Mouse (Mus musculus) neutrophil, adult 5-6 weeks (primary cell): Measurements from ENCODE around the gene Fbxo31. TPM values are rescaled to one million over a fixed set of nuclear protein-coding genes. Genes with fewer than 3 reads are reported as not detected.
A peak's percentile ranks its signal among the peaks of the same experiment; 100 is the strongest.

ENCODE experiments used
- ATAC-seq: fragments of 151-379, 151-347 bp; 2 replicates; pipeline ENCODE4 v1.8.0; 2017; ENCODE audit warnings: mild to moderate bottlenecking, moderate TSS enrichment; ENCODE audit not compliant: insufficient number of reproducible peaks, poor library complexity, low FRiP score, severe bottlenecking; ENCODE audit errors: extremely low read depth
- total RNA-seq: library from RNA; stranded (forward); fragments of 200-1000 nt; gene quantifications from 2 replicates; pipeline ENCODE4 v1.2.3, GENCODE M21; 2017

Gene Fbxo31
- total RNA-seq, 1 experiment from 2014 or later, result 27.7 TPM

DNA sequence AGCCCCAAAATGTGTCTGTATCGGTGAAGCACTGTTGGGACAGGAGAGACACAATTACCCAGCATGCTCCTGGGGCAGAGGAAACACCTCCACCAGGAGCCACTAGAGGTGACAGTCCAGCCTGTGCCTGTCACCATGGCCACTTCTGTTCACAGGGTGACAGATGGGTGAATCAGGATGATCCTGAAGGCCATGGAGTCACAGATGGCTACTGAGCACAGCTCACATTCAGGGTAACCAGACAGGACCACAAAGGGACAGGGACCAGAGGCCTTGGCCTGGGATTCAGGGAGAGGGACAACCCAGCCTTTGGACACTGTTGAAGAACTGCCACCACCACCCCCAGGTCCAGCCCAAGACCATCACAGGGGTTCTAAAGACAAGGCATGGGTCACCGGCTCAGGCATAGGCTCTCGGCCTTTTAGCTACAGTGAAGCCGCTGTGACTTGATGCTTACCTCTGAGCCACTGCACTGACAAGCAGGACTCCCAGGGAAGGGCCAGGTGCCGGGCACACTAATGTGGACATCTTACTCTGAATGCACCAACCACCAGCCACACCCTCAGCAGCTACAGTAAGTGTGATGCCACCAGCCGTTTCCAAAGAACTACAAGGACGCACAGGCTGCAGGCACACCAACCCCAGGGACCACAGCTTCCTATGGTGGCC, 18.0 kb downstream of the Fbxo31 start:
- no peak for ATAC-seq

DNA sequence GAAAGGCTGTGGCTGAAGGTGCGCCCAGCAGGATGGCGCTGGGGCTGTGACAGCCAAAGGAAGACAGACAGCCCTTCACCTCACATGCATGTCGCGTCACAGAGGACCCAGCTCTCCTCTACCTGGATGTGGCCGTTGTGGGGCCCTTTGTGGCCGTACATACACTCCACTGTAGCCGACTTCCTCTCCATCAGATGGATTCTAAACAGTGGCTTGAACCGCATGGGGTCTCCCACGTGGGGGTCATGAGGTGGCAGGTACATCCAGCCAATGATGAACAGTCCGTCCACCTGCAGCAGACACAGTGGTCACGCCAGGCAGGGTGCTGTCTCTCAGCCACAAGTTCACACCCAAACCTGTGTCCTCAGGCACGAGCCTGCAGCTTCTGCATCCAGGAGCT, 18.8 kb downstream of the Fbxo31 start:
- ATAC-seq, result no peak

DNA sequence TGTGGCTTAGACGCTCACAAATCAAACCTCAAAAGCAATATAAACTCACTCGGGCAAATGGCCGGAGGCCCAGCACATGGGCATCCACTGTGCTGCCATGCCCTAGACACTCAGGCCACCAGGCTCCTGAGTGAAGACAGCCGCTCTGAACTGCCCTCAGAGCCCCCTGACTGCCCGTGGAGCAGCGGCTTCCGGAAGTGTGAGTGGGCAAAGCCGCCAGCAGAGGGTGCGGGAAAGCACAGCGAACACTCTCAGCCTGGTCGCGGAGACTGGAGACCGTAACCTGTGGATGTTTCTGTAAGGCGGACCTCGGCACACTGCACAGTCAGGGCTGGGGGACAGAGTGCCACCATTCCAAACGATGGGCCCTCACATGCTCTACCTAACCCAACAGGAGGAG, 20.1 kb downstream of the Fbxo31 start:
- ATAC-seq, result no peak

DNA sequence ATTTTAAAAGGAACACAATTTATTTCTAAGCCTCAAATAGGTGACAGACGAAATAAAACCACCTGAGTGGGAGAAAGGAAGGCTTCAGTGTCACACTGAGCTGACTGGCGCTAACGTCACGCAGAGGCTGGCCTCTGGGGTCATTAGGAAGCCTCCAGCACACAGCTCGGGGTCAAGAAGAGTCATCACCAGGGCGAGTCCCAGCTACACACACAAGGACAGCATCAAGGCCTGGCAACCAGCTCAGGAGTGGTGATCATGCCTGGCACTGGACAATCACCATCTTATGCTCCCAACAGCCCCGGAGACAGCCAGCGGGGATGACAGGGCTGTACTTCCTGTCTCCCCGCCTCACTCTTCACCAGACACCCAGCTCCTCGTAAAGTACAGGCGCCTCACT, 20.9 kb downstream of the Fbxo31 start:
- ATAC-seq, result no peak

DNA sequence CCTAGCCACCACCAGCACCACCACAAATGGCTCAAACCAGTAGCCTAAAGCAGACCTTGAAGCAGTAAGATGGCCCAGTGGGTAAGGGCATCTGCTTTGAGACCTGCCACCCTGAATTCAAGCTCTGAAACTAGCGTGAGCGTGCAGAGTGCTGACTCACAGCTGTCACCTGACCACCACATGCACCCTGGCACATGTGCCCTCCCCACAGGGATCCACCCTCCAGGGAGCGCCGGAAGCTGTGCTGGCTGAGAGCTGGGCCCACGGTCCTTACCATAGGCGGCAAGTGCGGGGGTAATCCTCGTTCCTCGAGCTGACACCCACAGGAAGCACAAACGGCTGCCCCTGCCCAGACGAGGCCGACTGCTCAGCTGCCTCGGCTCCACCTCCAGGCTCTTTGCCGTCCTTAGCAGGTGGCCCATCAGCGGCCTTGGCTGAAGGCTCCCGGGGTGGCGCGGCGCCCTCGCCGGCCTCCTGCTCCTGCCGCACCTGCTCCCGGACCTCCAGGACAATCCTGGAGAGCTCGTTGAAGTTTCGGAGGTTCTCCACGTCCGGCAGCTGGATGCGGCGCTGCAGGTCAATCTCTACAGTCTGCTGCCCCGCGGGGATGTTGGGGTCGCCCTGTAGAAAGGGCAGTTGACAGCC, 24.7 kb downstream of the Fbxo31 start:
- ATAC-seq, result no peak

DNA sequence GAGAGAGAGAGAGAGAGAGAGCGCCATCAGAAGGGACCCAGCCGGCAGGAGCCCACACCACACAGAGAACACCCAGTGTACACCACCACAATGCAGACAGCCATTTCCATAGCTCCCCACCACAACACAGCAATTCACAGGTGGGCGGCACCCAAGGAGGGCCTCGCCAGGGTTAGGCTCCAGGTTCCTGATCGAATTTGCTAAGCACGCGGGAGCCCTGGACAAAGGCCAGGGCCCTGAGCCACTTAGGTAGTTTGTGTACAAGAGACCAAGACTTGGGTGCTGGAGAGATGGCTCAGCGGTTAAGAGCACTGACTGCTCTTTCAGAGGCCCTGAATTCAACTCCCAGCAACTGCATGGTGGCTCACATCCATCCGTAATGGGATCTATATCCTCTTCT, 26.1 kb downstream of the Fbxo31 start:
- ATAC-seq, result no peak

DNA sequence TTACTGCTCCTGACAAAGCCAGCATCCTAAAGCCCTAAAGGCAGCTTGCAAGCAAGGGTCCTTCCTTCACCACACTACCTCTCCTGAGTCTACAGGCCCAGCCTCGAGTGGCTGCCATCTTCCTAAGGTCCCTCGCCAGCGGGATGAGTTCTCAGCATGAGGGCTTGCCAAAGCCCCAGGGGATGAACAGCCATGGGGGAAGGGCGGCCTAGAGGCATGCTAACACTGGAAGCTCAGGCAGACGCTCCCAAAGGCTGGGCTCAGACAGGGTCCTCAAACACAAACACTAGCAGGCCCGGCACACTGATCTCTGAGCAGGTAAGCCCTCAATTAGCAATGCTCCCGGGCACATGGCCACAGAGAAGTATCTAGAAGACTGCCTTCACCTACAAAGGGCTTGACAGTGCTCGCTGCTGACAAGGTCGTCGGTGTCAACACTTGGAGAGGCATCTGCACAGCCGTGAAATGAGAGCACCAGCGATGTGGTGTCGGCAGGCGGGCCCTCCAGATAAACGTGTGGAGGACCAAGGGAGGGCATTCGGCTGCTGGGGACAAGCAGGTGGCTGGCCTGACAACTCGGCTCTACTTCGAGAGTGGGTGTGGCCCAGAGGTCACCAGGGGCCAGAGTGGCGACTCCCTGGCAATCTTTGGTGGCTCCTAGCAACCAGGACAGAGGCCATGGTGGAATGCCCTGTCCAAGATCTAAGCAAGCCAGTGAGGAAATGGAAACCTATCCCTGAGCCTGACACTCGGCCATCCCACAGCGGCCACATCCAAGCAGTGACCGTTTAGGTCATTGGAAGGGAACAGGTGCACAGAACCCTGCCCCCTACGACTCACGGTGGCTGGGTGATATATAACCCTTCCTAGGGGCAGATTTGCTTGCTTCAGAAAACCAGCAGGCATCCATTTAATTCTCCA, 27.3 kb downstream of the Fbxo31 start:
- ATAC-seq, result no peak

DNA sequence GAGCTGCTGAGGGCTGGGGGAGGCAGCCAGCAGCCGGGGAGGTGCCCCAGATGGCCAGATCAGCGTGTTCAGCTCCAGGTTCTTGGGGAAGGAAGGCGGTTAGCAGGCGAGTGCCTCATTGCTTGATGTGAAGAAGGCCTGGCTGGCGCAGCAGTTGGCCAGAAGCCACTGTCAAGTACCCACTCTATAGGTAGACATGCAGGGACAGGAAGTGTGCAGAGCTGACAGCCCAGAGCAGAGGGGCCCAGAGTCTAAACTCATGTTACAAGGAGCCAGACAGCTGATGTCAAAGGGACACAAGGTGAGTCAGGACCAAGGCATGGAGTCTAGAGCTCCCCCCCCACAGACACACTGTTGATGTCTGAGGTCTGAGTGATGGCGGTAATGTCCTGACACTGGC, 28.6 kb downstream of the Fbxo31 start:
- ATAC-seq, result no peak

DNA sequence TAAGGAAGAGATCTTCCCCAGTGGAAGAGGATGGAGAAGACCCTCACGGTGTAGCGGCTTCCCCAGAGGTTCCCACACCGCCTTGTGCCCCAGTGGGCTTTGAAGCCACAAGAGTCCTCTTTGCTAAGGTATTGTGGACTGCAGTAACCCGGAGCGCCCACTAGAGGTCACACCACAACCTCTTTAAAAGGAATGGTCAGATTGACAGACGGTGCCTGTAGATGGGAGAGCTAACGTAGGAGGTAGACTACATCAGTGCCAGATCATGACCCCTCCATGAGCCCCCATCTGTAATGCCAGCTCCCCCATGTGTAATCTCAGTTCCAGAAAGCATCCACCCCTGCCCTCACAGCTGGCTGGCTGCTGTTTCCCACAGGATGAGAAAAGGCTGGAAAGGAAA, 31.5 kb downstream of the Fbxo31 start:
- peak; percentile 78 for ATAC-seq

DNA sequence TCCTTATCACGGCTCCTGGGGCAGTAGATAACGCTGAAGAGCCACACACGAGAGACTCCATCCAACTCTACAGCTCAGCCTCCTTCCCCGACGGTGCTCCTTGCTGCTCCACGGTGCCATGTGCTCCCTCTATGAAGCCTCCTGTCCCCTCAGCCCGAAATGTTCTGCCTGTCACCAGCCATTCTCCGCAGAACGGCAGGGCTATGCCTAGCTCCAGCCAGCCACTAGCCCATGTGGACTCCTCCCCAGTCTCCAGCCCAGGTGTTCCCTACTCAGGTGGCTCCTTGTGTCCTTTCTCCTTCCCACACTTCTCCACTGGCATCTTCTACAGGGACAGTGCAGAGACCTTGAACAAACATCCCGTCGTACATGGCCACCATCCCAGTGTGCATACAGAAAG, 33.7 kb downstream of the Fbxo31 start:
- no peak for ATAC-seq

DNA sequence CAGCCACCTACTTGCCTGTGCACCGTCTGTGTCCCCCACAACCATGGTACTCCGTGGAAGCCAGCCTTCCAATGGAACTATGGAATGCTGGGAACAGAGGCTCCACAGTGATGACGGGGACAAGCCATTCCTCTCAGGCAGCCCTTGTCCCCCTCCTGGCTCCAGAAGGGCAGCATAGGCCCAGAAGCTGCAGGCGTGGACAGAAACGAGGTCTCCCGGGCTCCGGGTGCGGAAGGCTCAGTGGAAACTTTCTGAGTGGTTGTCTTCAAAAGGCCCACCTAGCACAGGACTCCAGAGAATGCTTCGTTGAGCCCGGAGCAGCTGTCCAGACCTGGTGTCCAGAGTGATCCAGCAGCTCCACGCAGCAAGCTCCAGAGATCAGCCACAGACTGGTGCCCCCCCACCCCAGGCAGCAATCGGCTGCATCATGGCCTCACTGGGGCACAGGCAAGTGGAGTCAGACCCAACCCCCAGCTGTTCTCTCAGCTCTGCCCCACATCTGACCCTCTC, 34.3 kb downstream of the Fbxo31 start, which contains the start of gene 1700018B08Rik:
1700018B08Rik (minus strand) TSS at position 45 of the 510 bp plus-strand sequence.
- no peak for ATAC-seq

DNA sequence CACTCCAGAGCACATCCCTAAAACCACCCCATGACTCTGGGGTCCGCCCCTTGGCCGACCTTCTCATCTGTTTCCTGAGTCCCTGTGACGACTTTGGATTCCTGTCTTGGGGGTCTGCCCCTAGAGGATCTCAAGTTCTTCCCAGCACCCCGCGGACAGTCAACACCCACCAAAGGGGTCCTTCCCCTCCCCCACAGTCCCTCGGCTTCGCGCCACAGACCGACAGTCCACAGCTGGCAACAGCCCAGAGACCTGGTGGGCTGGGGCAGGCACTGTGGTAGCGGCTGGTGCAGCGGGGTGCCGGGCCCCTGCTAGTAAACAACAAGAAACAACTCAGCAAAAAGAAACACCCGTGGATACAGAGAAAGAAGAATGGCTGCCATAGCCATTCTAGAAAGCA, 35.7 kb downstream of the Fbxo31 start:
- no peak for ATAC-seq

DNA sequence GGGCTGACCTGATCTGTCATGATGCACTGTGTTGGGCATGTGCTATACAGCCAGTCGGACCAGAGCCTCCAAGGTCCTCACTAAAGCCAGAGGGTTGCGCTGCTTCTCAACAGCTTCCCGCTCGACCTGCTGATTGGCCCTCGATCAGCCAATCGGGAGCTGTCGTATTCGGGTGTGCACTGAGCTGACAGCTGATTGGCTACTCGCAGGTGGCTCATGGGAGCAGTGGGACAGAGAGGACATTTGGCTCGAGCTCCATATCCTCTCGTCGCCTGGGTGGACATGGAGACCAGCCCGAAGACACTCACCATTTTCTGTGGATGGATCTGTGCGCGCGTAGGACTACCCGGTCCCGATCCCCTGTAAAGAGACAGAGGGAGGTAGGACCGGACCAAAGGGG, 36.7 kb downstream of the Fbxo31 start:
- ATAC-seq, result no peak

DNA sequence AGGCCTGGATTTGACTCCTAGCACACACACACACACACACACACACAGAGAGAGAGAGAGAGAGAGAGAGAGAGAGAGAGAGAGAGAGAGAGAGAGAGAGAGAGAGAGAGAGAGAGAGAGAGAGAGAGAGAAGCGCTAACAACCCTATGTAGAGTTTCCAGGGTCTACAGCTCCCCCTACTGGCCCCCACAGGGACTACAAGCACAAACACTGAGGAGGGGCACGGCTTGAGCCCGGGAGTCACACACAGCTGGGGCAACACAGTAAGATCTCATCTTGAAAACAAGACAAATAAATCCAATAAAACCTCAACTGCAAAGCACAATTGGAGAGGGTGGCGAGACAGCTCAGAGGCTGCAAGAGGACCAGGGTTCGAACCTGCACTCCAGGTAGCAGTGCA, 46.2 kb downstream of the Fbxo31 start:
- no peak for ATAC-seq

DNA sequence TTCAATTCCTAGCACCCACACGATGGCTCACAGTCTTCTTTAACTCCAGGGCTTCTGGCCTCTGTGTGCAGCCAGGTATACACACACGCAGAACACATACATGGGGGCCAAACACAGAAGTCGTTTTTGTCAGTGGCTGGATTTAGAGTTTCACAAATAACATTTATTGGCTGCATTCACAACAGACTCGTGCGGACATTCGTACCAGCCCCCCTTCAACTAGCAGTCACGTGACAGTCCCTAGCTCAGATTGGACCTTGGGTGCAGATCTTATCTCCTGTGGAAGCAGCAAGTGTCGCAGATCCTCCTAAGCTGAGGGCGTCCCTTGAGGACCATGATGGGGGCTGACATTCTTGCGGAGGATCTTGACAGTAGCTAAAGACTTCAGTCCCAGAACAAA, 48.0 kb downstream of the Fbxo31 start:
- no peak for ATAC-seq

DNA sequence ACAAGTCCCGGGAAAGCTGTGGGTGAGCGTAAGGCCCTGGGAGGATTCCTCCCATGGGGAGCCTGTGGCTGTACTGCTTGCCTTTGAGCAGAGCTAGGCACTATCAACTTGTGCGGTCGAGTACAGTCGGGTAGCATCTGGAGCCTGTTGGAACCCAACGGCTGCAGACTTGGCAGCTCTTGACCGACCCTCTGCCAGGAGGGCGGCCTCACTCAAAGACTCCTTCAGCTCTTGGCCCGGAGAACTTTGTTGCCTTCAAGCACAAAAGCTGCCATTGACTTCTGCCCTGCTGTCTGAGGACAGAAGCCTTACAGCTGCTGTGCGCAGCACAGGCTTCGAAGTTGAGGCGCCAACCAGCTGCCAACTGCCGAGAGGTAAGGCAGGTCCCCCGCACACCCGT, 49.8 kb downstream of the Fbxo31 start:
- no peak for ATAC-seq

DNA sequence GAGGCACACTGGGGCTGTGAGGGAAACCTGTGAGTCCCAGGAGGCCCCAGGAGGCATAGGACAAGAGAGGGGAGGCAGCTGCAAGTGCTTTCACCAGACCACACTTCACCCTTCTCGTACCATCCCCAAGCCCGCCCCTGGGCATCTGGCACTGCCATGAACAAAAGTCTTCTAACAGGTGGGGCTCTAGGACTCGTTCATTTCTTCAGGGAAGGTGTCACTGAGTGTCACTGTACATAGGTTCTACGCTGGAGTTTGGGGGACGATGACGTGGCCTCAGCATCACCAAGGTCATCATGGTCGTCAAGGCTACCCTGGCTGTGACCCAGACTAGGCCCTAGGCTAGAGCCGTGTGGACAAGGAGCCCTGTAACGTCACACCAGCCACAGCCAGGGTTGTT, 50.9 kb downstream of the Fbxo31 start:
- ATAC-seq, result no peak

DNA sequence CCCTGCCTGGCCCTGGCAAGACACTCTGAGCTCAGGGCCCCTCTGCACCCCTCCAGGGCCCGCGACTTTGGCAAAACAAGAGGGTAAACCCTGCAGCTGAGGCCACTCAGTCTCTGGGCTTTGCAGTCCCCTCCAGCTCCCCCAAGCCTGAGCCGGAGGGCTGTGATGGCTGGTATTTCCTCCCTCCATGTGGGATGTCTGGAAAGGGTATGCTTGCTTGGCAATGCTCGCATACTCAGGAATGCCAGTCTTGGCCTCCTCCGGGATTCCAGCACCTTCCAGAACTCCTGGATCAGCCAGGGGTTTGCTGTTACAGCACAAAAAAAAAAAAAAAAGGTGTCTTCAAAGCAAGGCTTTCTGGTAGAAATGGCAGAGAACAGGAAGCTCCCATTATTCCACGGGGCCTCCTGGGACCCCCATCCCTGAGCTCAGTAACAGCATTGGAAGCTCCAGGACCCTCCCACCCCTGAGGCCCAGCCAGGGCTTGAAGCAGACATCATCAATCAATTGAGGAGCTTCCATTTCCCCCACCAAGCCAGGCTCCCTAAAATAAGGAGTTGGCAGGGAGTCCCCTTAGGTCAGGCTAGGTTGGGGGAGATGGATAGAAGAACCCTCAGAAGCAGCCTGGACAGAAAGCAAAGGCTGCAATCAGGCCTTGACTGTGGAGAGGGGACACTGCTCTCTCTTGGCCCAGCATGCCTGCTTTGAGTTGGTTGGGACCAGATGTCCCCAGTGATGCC, 51.6 kb downstream of the Fbxo31 start:
- ATAC-seq, result no peak
